Mouse (Mus musculus): Measurements from ENCODE around the gene Dohh. TPM values are rescaled to one million over a fixed set of nuclear protein-coding genes. Genes with fewer than 3 reads are reported as not detected.

Dohh gene
- polyA plus RNA-seq, 1 experiment: 34.1 TPM

DNA sequence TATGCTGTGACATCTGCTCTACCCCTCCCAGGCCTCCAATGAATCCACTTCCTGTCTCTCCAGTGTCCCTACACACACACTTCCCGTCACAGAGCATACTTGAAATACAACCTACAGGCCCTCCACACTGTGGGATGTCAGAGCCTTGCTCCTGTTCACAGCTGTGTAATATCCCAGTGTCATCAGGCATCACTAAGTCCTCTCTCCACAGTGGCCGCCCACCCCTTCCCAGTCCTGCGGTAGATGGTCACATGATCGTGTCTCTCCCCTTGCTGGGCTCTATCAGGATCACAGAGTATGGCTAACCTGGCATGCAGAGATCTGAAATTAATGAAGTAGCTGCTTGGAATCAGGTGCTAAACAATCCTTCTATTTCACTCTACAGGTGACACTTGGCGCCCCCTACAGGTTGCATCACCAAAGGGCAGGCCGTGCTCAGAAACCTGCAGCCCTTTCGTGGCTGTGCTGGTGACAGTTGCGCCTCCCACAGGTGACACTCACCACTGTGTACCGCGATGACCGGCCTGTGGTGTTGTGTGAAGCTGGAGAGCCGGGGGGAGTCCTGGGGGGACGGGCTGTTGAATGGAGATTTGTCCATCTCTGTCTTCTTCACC, 21.5 kb downstream of the Dohh start:
- no peaks in the 10 kb centered on the region; the same call in 1 of the 2 replicates for H3K36me3 ChIP-seq (ENCODE audit: control insufficient read depth)

DNA sequence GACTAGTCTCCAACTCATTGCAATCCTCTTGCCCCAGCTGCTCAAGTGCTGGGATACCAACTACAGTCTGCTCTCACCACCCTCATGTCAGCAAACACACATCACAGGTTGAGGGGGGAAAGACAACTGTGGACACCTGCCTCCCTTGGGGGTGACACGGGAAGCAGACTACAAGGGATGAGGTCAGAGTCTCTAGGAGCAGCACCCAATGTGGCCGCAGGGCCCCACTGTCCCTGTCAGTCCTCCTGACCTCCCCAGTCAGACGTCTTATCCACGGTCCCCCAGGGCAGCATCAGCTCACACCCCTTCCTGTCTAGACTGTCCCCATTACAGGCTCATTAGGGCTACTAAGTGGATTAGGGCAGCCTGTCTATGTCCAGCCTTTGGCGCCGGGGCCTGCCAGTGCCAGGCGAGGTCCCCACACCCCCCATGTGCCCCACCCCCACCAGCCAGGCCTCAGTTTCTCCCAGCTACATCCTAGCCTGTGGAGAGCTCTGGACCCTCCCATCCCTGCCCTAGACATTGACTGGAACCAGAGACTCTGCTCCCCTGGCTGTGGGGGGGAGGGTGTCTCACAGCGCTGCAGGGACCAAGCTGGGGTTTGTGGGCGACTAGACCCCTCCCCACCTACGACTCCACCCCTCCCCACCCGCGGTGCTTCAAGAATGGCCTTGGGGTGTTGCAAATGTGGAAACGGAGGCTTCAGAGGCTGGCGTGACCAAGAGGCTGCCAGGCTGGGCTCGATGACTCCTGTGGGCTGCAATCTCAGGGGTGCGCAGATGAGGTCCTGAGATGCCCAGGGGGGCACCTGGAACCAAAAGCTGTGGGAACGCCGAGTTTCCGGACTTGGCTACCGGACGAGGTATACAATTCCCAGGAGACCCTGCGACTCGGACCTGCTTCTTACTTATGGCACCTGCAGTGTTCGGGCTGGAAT, 22.5 kb downstream of the Dohh start:
- Histone ChIP-seq H3K4me1 (ENCODE audit: control insufficient read depth) (peaks cover 47% of the 10 kb centered on the region), H3K9me3 (ENCODE audit: control insufficient read depth, low read length) (no peaks in the 10 kb centered on the region; the same call in 1 of the 2 replicates), H3K4me3 (replicated peaks) (no peak overlapping the region), H3K36me3 (ENCODE audit: control insufficient read depth) (no peaks in the 10 kb centered on the region; the same call in 1 of the 2 replicates), H3K27me3 (ENCODE audit: control insufficient read depth) (peaks cover 61% of the 10 kb centered on the region)
- TF ChIP-seq GATA1 (IDR thresholded peaks at IDR 0.05; ENCODE audit: low read length): no peak
- no peak for TF ChIP-seq TAL1 (IDR thresholded peaks at IDR 0.05; ENCODE audit: low read length)

More for the DNA sequence above, 21.5 kb downstream of the Dohh start:
- TF ChIP-seq GATA1 (IDR thresholded peaks at IDR 0.05; ENCODE audit: low read length): no peak
- no peak for TF ChIP-seq TAL1 (IDR thresholded peaks at IDR 0.05; ENCODE audit: low read length)
- no peaks in the 10 kb centered on the region; the same call in 1 of the 2 replicates for H3K9me3 ChIP-seq (ENCODE audit: control insufficient read depth, low read length)
- no peak overlapping the region for H3K4me3 ChIP-seq (replicated peaks)
- peaks cover 63% of the 10 kb centered on the region for H3K27me3 ChIP-seq (ENCODE audit: control insufficient read depth)
- peaks cover 49% of the 10 kb centered on the region for H3K4me1 ChIP-seq (ENCODE audit: control insufficient read depth)

DNA sequence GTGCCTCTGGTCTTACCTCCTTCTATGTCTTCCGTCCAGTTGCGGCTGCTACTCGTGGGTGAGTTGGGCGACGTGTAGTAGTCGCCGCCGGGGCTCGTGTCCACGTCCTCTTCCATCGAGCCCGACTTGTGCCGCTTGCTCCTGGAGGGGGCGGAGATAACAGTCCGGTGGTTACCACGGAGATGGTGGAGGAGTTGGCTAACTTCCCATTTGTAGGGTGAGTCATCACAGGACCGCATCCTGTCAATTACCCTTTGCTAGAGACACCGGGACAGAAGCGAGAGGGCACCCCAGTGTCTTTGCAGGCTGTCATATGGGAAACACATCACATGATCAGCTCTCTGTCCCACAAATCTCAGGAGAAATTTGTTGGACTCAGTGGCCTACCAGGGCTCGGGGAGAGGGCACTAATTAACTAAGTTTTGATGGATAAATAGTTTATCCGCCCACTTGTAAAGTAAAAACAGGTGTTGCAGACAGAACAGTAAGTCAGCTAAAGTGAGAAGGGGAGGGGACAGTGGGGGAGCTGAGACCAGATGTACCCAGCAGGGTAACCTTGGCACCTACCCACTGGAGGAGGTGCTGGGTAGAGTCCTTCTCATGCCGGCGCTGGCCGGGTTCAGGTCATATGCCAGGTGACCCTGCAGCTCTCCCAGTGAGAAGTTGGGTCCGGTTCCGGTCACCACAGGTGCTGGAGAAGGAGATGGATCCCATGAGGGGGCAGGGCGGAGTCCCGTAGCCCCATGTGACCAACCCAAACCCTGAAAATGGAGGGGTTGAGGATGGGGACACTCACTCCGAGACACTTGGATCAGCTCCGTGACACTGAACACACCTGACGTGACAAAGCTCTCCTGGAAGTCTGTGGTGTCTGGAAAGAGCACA, 23.6 kb downstream of the Dohh start:
- Histone ChIP-seq H3K27me3 (ENCODE audit: control insufficient read depth) (peaks cover 59% of the 10 kb centered on the region), H3K9me3 (ENCODE audit: control insufficient read depth, low read length) (no peaks in the 10 kb centered on the region; the same call in 1 of the 2 replicates), H3K4me3 (replicated peaks) (no peak overlapping the region), H3K4me1 (ENCODE audit: control insufficient read depth) (peaks cover 41% of the 10 kb centered on the region), H3K36me3 (ENCODE audit: control insufficient read depth) (no peaks in the 10 kb centered on the region; the same call in 1 of the 2 replicates)
- TF ChIP-seq GATA1 (IDR thresholded peaks at IDR 0.05; ENCODE audit: low read length): no peak
- no peak for TF ChIP-seq TAL1 (IDR thresholded peaks at IDR 0.05; ENCODE audit: low read length)

GRCm38 (mm10) chr10:81408424-81408729, 24.1 kb downstream of the Dohh start:
- Histone ChIP-seq H3K4me1 (ENCODE audit: control insufficient read depth) (peaks cover 39% of the 10 kb centered on the region), H3K4me3 (replicated peaks) (no peak overlapping the region), H3K27me3 (ENCODE audit: control insufficient read depth) (peaks cover 55% of the 10 kb centered on the region), H3K9me3 (ENCODE audit: control insufficient read depth, low read length) (no peaks in the 10 kb centered on the region; the same call in 1 of the 2 replicates), H3K36me3 (ENCODE audit: control insufficient read depth) (no peaks in the 10 kb centered on the region; the same call in 1 of the 2 replicates)
- TF ChIP-seq GATA1 (IDR thresholded peaks at IDR 0.05; ENCODE audit: low read length) (no peak), TAL1 (IDR thresholded peaks at IDR 0.05; ENCODE audit: low read length) (no peak)

DNA sequence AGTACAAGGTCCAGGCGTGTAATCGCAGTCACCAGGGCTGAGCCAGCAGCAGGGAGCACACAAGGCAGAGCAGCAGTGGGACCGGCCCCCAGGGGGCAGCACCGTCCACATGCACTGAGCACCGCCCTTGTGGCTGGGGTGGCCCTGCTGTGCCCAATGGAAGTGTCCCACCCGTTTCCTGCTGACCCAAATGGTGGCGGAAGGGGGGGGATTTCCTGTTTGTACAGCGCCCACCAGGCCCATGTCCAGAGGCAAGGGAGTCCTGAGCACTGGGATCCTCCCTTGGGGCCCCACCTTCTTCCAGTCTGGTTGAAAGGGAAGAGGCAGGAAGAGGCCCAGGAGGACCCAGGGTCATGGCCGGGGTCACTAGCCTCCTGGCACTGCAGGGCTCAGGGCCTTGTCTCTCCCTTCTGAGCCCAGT, 24.7 kb downstream of the Dohh start:
- TF ChIP-seq TAL1 (IDR thresholded peaks at IDR 0.05; ENCODE audit: low read length) (no peak), GATA1 (IDR thresholded peaks at IDR 0.05; ENCODE audit: low read length) (no peak)
- Histone ChIP-seq H3K36me3 (ENCODE audit: control insufficient read depth) (no peaks in the 10 kb centered on the region; the same call in 1 of the 2 replicates), H3K27me3 (ENCODE audit: control insufficient read depth) (peaks cover 52% of the 10 kb centered on the region), H3K9me3 (ENCODE audit: control insufficient read depth, low read length) (no peaks in the 10 kb centered on the region; the same call in 1 of the 2 replicates), H3K4me3 (replicated peaks) (no peak overlapping the region), H3K4me1 (ENCODE audit: control insufficient read depth) (peaks cover 42% of the 10 kb centered on the region)

DNA sequence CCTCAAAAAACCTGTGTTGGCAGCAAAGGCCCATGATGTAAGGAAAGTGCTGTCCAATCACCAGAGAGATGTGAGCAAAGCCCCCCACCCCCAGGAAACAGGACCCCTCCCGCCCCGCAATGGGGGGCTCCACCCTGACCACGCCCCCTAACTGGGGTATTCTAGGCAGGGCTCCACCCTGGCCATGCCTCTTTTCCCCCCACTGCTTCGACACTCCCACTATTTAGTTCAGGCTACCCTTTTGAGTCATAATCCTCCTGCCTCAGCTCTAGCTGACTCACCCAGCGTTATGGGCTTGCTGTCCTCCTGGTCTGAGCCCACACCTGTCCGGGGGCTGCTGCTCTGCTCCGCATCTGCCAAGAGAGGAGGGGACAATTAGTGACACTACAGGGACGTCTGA, 25.1 kb downstream of the Dohh start:
- no peaks in the 10 kb centered on the region; the same call in 1 of the 2 replicates for H3K9me3 ChIP-seq (ENCODE audit: control insufficient read depth, low read length)
- H3K27me3 ChIP-seq (ENCODE audit: control insufficient read depth): peaks cover 48% of the 10 kb centered on the region
- H3K4me1 ChIP-seq (ENCODE audit: control insufficient read depth): peaks cover 43% of the 10 kb centered on the region
- TF ChIP-seq GATA1 (IDR thresholded peaks at IDR 0.05; ENCODE audit: low read length) (no peak), TAL1 (IDR thresholded peaks at IDR 0.05; ENCODE audit: low read length) (no peak)
- no peaks in the 10 kb centered on the region; the same call in 1 of the 2 replicates for H3K36me3 ChIP-seq (ENCODE audit: control insufficient read depth)
- no peak overlapping the region for H3K4me3 ChIP-seq (replicated peaks)

GRCm38 (mm10) chr10:81410350-81410749, 26.1 kb downstream of the Dohh start:
- Histone ChIP-seq H3K27me3 (ENCODE audit: control insufficient read depth) (peaks cover 39% of the 10 kb centered on the region), H3K9me3 (ENCODE audit: control insufficient read depth, low read length) (no peaks in the 10 kb centered on the region; the same call in 1 of the 2 replicates), H3K36me3 (ENCODE audit: control insufficient read depth) (no peaks in the 10 kb centered on the region; the same call in 1 of the 2 replicates), H3K4me1 (ENCODE audit: control insufficient read depth) (peaks cover 38% of the 10 kb centered on the region), H3K4me3 (replicated peaks) (no peak overlapping the region)
- TF ChIP-seq GATA1 (IDR thresholded peaks at IDR 0.05; ENCODE audit: low read length): no peak
- TF ChIP-seq TAL1 (IDR thresholded peaks at IDR 0.05; ENCODE audit: low read length): no peak

- H3K36me3 ChIP-seq (ENCODE audit: control insufficient read depth): no peaks in the 10 kb centered on the region; the same call in 1 of the 2 replicates
- peaks cover 38% of the 10 kb centered on the region for H3K4me1 ChIP-seq (ENCODE audit: control insufficient read depth)
- TF ChIP-seq TAL1 (IDR thresholded peaks at IDR 0.05; ENCODE audit: low read length) (no peak), GATA1 (IDR thresholded peaks at IDR 0.05; ENCODE audit: low read length) (no peak)
- H3K9me3 ChIP-seq (ENCODE audit: control insufficient read depth, low read length): no peaks in the 10 kb centered on the region; the same call in 1 of the 2 replicates
- peaks cover 33% of the 10 kb centered on the region for H3K27me3 ChIP-seq (ENCODE audit: control insufficient read depth)
- no peak overlapping the region for H3K4me3 ChIP-seq (replicated peaks)
Observed at GRCm38 (mm10) chr10:81410981-81411380, 26.8 kb downstream of the Dohh start.
